Mouse (Mus musculus): ENCODE measurements around the gene Amz1.
A peak's percentile ranks its signal among the peaks of the same experiment; 100 is the strongest.

Amz1 gene

GRCm38 (mm10) chr5:140768333-140768732 lies 44.4 kb downstream of the Amz1 start:
- DNase-seq: no peak

GRCm38 (mm10) chr5:140771612-140772011 lies 47.7 kb downstream of the Amz1 start:
- peak; percentile 62 for DNase-seq

GRCm38 (mm10) chr5:140772158-140772557 lies 48.2 kb downstream of the Amz1 start:
- DNase-seq: no peak

- no peak for DNase-seq
These were observed 51.2 kb downstream of the Amz1 start for GRCm38 (mm10) chr5:140775111-140775510.

GRCm38 (mm10) chr5:140776968-140777367 lies 53.0 kb downstream of the Amz1 start:
- peak; percentile 52 for DNase-seq

GRCm38 (mm10) chr5:140781122-140781521 lies 57.2 kb downstream of the Amz1 start:
- DNase-seq: no peak

GRCm38 (mm10) chr5:140781886-140782572 lies 58.1 kb downstream of the Amz1 start:
- no peak for DNase-seq

DNA sequence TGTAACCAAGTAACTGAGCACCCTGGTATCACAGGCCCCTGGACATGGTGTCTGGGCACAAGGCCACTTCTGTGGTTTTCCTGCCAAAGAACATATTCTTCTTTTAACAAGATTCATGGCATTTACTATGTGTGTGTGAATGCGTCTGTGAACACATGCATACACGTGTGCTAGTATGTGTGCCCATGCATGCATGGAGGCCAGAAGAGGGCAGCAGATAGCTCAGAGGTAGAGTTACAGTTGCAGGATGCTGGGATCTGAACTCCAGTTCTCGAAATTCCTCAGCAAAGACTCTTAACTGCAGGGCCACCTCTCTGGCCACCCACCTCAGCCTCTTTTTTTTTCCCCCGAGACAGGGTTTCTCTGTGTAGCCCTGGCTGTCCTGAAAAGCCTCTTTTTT lies 59.6 kb downstream of the Amz1 start:
- DNase-seq: no peak

GRCm38 (mm10) chr5:140784288-140784687 lies 60.4 kb downstream of the Amz1 start:
- DNase-seq: no peak

DNA sequence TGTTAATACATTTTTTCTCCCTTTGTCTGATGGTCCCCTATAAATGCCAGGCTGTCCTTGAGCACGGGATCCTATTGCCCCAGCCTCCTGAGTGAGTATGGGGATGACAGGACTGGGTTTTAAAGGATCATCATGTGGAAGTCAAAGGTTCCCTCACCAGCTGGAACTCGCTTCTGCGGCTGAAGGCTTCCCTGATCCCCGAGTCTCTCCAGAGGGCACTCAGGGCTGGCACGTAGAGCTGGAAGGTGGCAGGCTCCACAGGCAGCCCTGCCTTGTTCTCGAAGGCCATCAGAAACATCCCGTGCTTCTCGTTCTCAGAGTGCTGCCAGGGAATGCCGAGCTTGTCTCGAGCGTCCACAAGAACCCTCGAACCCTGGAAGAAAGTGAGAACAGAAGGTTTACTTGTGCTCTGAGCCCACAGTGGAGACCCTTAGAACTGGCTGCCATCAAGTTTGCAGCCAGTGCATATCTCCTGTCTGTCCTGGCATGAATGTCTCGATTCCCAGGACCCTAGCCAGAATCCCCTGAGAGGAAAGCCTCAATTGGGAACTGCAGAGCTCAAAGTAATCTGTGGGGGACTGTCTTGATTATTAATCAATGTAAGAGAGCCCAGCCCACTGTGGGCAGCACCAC lies 61.4 kb downstream of the Amz1 start:
- DNase-seq: no peak

DNA sequence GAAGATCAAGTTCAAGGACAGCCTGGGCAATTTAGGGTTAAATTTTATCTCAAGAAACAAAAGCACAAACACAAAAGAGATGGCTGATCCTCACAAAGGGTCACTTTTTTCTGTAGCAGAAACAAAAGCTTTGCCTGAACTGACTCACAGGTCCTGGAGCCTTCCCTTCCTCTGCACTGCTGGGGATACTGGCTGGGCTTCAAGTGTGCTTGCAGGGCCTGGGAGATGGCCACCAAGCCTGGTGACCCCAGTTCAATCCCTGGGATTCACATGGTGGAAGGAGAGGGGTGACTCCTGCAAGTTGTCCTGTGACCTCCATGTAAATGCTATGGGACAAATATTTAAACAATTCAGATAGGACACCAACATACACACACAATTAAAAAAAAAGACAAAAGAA lies 65.6 kb downstream of the Amz1 start:
- no peak for DNase-seq

- no peak for DNase-seq
These were observed 66.5 kb downstream of the Amz1 start for GRCm38 (mm10) chr5:140790392-140790791.

DNA sequence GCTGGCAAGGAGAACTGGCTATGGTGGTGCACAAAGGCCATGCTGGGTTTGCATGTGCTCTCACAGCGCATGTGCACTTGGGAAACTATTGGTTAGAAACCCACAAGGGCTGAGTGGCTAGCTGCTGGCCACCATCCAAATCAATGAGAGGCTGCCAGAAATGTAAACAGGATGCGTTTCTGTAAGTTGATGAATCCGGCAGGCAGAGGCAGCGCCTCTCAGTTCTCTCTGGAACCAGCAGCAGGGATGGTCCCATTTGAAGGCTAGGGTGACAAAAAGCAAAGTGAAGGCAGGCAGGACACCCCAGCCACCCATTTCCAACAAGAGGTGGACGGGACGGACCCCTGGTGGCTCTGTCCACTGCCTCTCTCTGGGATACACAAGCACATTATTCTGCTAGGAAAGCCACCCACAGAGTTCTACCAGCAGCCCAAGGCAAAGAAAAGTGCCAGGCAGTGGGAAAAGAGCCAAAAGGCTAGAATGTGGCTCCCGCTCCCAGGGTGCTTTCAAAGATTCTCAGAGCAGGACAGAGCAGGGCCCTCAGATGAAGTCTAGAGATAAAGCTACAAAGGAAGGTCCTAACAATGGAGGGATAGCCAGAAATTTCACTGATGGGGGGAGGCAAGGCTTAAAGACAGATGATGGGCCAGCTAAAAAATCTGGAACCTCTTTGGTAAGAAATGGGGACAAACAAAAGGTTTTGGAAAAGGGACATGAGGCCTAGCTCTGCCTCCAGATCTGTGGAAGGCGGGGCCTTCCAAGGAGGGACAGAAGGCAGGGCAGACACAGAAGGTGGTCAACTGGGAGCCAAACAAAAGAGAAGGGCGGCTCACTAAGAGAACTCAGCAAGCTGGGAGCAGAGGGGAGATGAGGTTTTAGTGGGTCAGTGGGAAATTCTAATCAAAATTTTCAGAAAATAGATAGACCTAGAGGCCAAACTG lies 67.3 kb downstream of the Amz1 start:
- peak; percentile 78 for DNase-seq

- DNase-seq: no peak
These were observed 68.3 kb downstream of the Amz1 start for GRCm38 (mm10) chr5:140792233-140792632.

- no peak for DNase-seq
These were observed 70.8 kb downstream of the Amz1 start for GRCm38 (mm10) chr5:140794753-140795152.

- DNase-seq: no peak
These were observed 71.2 kb downstream of the Amz1 start for GRCm38 (mm10) chr5:140795176-140795575.

DNA sequence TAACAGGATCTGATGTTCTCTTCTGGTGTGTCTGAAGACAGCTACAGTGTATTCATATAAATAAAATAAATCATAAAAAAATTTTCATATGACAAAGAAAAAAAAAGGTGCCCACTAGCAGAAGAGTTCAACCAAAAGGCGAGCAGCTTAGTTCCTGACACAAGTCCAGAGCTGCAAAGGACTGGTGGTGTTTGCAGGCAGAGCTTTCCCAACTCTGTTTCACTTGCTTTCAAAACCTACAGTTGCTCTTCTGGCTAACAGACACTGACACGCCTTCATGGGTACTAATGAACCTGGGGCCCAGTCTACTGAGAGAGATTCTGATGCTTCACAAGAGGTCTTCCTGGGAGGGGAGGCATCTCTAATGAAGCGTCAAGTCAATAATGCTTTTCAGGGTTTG lies 72.1 kb downstream of the Amz1 start:
- DNase-seq: no peak

GRCm38 (mm10) chr5:140798158-140798557 lies 74.2 kb downstream of the Amz1 start:
- DNase-seq: peak; percentile 45

DNA sequence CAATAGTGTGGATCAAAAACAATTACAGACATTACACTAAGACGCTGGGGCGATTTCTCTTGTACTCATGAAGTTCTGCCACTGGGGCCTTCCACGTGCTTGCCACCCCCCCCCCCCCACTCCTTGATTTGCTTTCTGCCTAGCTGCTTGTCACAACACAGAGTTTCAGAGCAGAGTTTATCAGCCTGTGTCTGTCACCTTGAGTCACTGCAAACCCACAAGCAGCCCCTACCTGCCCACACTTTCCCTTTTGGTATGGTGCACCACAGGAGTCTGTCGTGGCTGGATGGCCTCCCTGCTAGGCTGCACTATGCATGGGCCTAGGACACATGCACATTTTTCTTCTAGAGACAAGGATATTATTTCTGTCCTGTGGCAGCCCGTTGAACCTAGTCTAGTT lies 74.8 kb downstream of the Amz1 start:
- no peak for DNase-seq

- no peak for DNase-seq
These were observed 75.3 kb downstream of the Amz1 start for GRCm38 (mm10) chr5:140799190-140799589.

GRCm38 (mm10) chr5:140800288-140800923 lies 76.5 kb downstream of the Amz1 start:
- no peak for DNase-seq

- no peak for DNase-seq
These were observed 77.9 kb downstream of the Amz1 start for GRCm38 (mm10) chr5:140801782-140802181.

- no peak for DNase-seq
These were observed 82.3 kb downstream of the Amz1 start for GRCm38 (mm10) chr5:140806252-140806651.

Data from kidney, postnatal 10 days (tissue).